Mouse (Mus musculus): Measurements from ENCODE around the gene Tex26. TPM values are rescaled to one million over a fixed set of nuclear protein-coding genes. Genes with fewer than 3 reads are reported as not detected.

Tex26 gene
- polyA plus RNA-seq, 2 experiments from 2014 or later: not detected

DNA sequence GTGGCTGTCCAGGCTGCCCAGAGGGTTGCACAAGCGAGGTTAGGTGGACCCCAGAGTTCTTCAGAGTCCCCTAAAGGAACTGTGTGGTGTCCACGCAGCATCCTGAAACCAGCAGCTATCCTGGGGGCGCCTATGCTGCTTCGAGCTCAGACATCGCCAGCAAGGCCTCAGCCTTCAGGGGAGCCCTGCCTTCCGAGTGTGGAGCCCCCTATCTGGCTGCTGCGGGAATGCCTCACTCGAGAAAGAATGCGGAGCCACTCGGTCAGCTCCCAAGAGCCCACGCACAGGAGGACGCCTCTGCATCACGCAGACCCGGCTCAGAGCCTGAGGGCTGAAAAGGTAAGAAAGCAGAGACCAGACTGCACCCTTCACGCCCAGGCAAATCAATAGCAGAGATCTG lies 50.8 kb downstream of the Tex26 start:
- ATAC-seq: no peak

DNA sequence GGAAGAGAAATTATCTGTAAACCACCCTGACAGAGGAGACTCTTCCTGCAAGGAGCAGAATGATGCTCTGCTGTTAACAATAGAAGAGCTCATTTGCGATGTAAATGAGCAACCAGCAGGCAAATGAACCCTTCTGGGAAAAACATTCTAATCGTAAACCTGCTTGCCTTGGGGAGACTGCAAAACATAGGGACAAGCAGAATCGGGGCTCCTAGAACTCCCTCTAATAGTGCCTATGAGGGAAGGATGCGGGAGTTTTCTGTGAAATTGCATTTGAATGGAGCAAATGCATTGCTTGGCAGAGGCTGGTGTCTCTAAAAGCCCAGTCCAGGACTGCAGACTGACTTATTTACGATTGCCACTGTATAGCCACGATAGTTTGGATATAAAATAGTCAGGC lies 56.2 kb downstream of the Tex26 start:
- no peak for ATAC-seq

DNA sequence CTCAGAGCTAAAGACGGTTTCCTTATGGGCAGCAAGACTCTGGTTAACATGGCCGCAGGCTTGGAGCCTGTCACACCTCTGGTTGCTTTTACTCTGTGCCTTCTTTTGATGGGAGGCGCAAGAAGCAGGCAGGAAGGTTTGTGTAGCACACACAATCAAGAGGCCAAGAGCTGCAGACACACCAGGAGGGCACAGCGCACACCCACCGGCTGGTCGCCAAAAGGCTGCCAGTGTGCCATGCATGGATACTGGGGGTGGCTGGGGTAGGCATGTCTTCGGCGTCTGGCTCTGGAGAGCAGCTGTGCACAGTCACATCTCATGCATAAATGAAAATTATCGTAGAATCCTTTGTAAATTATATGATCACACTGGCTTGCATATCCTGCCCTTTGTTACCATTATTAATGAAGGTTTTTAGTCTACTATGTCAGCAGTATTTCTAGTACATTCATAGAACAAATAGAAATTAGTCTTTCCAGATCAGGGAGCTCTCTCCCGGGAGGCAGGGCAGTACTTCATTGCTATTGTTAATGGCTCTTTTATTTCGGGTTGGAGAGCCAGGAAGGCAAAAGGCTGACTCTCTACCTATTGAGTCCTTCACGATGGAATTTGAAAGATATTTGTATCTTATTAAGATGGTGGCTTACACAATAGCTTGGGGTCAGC lies 57.1 kb downstream of the Tex26 start:
- no peak for ATAC-seq

DNA sequence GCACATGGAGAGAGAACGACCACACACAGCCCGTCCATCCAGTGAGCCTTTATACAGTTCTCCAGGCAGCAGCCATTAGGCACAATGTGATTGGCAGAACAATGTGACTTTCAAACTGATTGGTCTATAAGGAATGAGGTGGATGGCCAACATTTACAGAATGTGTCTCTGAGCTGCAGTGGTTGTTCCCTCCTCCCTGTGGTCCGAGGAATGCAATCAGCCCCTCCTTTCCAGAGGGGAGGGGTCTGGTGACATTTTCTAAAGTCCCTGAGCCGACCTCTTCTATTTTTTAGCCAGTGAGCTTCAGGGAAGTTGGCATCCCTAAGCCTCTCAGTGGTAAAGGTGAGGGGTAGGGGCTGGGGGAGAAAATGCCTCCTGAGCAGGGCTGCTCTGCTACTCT lies 60.5 kb downstream of the Tex26 start:
- no peak for ATAC-seq

DNA sequence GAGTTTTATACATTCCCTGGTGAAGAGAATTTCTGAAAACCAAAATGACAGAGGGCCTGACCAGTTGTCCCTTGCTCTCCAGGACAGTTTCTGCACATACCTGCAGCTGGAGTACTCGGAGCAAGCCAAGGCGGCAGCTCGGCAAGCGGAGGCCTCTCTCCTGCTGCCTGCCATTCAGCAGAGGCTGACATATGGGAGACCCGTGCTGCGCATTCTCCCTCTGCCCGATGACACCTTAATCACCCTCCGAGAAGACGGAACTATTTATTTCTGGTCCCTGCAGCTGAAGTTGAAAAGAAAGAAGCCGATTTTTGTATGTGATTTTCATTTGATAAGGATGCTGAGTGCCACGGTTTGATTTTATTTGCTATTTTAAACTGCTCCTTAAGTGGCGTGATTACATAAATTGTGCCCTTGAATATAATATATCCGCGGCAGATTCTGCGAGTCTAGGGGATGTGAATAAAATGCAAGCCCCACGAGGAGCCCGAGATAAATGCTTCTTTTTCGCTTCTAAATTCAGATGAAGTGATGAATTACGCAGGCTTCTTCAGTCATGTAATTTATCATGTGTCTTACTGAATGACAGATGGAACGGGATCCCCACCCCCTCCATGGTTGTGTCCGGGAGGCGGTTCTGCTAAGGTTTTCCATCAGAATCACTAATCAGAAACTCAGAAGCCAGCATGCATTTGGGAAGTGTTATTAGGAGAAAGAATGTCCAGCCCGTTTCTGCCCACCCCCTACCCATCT lies 64.1 kb downstream of the Tex26 start:
- ATAC-seq: no peak

DNA sequence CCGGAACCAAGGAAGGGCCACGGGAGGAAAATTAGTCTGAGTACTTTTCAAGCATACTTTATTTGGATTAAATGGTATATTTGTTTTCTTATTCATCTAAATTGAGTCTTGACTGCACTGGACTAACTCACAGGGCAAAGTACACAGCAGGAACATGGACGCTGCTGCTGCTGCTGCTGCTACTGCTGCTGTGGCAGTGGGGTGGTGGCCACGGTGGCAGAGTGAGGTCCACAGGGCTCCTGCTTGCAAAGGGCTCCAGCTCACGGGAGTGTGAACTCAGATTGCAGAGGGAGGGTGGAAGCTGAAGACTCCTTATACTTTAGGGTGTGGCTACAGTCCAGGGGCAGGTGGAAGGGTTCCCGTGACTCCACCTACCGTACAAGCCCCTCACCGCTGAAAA lies 65.5 kb downstream of the Tex26 start:
- ATAC-seq: no peak

DNA sequence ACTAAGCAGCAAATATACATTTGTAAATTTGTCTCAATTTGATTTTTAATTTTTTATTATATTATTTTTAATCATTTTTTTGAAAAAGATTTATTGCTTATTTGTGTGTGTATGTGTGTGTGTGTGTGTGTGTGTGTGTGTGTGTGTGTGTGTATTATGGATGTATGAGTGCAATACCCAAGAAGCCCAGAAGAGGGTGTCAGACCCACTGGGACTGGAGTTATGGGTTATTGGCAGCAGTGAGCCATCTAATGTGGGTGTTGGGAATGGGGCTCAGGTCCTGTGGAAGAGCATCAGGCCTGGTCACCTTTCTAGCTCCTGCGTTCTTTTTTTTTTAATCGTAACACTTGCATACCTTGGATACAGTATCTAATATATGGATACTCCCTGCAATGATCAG lies 66.6 kb downstream of the Tex26 start:
- no peak for ATAC-seq

DNA sequence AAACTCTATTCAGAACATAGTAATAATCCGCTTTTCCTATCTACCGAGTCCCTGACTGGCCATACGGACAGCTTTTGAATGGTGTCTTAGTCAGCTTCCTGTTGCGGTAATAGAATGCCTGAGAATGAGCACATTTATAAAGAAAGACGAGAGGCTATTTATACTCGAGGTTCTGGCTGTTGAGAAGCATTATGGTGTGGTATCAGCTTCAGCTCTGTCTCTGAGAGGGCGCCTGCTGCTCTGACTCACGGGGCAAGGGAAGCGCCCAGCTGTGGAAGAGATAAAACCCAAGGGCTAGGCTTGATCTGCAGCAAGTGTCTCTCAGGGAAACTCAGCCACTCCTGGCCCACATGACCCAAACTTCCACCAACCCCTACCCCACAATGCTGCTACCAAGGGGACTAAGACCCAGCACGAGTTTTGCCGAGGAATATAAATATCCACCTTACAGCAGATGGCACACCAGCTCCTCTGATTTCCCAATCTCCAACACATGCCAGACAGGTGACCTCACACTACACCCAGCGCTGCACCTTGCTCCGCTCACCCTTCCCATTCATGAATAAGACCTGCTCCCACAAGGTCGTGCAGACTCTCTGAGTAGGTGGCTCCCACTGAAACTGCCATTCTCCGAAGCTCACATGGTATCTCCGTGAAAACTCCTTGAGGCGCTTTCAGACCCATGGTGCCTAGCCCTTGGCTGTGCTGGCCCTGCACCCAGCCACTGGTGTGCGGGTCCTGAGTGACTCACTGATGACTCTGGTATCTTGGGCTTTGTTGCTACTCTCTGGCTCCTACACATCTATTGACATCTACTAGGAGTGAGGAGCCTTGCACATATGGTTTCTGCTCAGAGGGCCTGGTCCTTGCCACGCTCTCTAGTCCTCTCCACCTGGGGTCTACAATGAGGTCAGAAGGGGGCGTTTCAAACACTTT lies 68.9 kb downstream of the Tex26 start:
- ATAC-seq: no peak

DNA sequence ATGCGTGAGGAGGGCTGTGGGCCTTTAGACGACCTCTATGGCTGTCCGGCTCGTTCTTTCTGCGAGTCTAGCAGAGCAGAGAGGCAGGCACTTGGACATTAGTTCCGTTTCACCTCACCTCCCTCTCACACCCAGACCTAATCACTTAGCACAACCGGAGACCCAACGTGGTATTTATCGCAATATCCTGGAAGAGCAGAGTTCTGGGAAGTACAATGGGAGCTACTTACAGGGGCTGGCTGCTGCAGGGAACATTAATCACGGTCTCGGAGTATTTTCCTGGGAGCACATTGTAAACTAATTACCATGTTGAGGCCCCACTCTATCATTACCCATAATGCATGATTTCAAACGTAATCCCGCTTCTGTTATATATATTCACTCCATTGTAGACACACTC lies 70.9 kb downstream of the Tex26 start:
- no peak for ATAC-seq

DNA sequence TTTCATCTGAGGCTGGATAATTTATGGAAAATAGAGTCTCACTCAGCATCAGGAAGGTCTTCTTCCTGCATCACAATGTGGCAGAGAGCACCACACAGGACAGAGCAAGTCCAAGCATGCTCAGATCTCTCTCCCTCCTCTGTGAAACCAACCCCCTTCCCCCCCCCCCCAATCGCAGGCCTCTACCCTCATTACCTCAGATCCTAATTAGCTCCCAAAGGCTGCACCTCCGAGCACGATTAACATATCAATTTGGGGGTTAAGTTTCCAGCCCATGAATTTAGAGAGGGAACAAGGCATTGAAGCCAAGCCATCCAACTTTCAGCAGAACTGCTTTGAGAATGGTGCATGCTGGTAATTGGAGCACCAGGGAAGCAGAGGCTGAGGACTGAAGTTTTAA lies 73.2 kb downstream of the Tex26 start:
- ATAC-seq: no peak

DNA sequence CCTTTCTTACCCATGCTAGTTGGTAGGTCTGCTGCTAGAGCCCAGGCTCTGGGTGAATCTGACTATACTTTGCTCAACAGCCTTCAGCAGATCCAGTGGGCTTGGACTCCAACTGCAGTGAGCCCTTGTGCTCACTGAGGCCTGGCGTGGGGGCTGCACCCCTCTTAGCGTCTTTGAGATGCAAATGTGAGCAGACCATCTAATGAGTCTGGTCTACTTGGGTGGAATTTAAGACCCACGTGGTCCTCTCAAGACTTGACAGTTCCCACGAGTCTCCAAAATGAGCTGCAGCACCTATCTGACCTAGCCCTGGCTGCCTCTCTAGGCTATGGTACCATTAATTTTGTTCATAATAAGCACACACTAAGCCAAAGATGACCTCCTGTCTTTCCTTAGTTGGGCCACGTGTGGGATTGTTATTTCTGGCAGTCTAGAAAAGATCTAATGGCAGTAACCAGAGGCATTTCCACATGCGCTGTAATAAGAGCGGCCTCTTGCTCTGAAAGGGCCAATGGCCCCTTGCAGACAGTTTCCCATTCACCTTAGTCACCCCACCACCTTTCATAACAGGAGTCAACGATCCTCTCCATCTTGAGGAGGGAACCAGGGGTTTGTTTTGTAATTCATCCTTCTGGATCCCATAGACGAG lies 74.1 kb downstream of the Tex26 start:
- no peak for ATAC-seq

DNA sequence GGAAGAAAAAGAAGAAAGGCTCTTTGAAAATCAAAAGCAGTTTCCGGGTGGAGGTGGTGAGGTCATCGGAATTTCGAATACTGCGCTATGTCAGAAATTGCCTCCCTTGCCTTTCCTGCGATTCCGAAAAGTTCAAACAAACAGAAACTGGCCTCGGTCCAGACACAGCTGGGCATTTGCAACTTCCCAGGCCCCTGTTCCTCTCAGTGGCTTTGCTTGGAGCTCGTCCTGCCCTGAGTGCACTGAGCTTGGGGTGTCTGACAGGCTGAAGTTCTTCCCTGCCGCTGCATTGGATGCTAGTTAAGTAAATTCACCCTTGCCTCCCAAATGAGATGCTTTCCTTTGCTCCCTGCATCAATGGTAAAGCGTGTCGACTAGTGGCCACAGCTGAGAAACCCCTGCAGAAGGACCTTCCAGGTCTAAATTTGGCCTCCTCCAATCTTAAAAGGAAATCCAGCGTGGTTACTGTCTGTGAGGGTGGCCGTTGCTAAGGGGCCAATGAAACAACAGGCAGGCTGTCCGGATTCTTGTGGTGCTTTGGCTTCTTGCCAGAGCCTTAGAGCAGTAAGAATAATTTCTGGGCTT lies 74.7 kb downstream of the Tex26 start:
- ATAC-seq: no peak

DNA sequence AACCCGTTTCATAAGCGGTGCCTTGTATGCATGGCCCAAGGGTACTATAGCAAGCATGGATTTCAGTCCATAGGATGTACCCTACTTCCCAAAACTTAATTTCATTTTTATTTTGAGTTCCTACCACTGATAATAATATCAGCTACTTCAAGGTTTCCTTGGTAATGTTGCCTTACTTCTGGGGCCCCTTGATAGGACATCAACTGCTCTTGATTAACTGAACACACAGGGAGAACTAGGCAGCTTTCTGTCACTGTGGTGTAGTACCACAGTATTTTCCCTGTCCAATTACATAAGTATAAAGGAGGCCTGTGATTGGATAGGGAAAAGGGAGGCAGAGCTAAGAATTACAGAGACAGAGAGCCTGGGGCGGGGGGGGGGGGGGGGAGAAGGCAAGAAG lies 75.4 kb downstream of the Tex26 start:
- ATAC-seq: no peak

DNA sequence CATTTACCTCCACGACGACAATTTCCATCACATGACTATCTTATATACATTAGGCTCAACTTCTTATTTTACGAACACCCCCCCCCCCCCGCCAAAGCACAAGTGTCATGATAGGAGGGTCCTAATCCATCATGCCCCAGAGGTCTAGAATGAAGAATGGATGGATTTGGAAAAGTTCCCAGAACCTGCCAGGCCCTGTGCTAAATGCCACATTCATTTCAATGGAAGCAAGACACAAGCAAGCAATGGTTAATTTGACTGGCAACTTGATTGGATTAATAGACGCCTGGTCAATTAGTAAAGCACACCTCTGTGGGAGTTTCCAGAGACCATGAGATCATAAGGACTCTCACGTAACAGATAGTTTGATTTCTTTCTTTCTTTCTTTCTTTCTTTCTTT lies 77.7 kb downstream of the Tex26 start:
- no peak for ATAC-seq

Other genes with a start within 250 kb of the Tex26 start
- gene Alox5ap, start 174.9 kb upstream of the Tex26 start, polyA plus RNA-seq (2017; shearing (Covaris generic)): 1 to 10 TPM; 2.1 to 2.5 TPM
- 1 to 10 TPM; 2.4 to 2.7 TPM for gene Medag, start 27.9 kb upstream of the Tex26 start, polyA plus RNA-seq (2017; shearing (Covaris generic))
- not detected for gene Wdr95, start 89.0 kb downstream of the Tex26 start, polyA plus RNA-seq (2017; shearing (Covaris generic))
- gene Hsph1, start 196.7 kb downstream of the Tex26 start, polyA plus RNA-seq (2017; shearing (Covaris generic)): 10 to 100 TPM; 20.7 to 35.2 TPM
- gene B3glct, start 238.6 kb downstream of the Tex26 start, polyA plus RNA-seq (2017; shearing (Covaris generic)): 1 to 10 TPM; 2.7 to 3.3 TPM